Mouse (Mus musculus) right cerebral cortex, postnatal 36 days (tissue): ENCODE measurements around the gene Ldb3.

Experiments used
- DNase-seq, 2 experiments: peaks; one replicate each; pipeline ENCODE4 v3.0.0; 2022; ENCODE audit warnings: low spot score in 2 of 2, mixed read lengths in 1 of 2

The Ldb3 gene

GRCm38 (mm10) chr14:34511901-34512300 lies 76.6 kb downstream of the Ldb3 start:
- DNase-seq: no peak

DNA sequence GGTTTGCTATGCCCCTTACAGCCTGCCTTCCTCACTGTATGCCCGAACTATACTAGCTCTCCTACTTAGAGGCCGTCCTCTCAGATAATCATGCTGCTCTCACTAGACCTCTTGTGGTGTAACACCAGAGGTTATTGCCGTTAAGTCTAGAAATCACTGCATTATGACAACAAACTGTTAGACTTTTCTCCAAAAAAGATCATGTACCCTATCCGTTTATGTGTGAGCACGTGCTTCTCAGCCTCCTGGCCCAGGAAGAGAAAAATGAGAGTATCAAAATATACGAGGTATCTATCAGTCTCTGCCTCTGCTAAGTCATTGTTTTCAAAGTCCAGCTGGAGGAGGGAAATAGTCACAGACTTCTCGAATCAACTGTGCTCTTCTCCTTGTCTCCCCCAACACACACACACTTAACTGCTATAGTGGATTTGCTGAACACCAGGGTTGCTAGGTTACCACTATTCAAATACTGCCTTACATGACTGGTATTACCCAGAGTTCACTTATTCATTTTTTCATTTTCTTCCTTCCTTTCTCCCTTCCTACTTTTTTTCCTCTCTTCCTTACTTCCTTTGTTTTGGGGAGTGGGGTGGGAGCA lies 79.5 kb downstream of the Ldb3 start:
- DNase-seq: no peak

- DNase-seq: no peak
Measured at GRCm38 (mm10) chr14:34508187-34508840, 80.2 kb downstream of the Ldb3 start.

DNA sequence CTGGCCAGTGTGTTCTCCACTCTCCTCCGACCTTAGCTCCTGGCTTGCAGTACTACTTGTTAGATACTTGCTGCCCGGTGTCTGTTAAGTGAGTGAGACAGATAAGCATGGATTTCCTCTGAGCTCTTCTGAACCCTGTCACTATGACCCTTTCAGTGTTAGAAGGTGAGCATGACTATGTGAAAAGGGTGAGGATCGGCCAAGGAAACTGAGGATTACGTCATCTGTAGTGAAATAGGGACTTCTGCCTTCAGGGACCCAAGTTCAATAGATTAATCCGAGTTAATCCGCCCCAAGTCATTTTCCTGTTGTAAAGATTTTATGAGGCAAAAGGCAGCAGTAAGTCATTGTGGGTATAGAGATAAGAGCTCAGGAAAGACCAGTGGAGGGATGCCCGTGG lies 83.2 kb downstream of the Ldb3 start:
- DNase-seq: no peak

- no peak for DNase-seq
Measured at GRCm38 (mm10) chr14:34504377-34504776, 84.1 kb downstream of the Ldb3 start.

GRCm38 (mm10) chr14:34503759-34504158 lies 84.7 kb downstream of the Ldb3 start:
- DNase-seq: no peak

DNA sequence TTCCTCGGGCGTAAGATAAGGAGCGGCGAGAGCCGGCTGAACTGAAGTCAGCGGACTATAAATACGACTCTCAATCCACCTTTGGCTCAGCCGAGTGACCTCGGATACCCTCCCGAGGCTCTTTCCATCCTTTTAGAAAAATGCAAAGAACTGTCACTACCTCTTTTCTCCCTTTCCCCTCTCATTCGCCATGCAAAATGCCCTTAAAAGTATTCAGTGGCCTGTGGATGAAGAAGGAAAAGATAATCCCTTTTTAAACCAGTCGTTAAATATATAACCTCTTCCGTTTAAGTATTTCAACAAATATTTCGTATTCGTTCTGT lies 85.2 kb downstream of the Ldb3 start, which contains the start of gene Bmpr1a:
TSS of gene Bmpr1a (minus strand) at position 17 of the 323 bp plus-strand sequence.
- DNase-seq: no peak

- DNase-seq: peak; percentile 79
Measured at GRCm38 (mm10) chr14:34502475-34503324, 85.8 kb downstream of the Ldb3 start.

DNA sequence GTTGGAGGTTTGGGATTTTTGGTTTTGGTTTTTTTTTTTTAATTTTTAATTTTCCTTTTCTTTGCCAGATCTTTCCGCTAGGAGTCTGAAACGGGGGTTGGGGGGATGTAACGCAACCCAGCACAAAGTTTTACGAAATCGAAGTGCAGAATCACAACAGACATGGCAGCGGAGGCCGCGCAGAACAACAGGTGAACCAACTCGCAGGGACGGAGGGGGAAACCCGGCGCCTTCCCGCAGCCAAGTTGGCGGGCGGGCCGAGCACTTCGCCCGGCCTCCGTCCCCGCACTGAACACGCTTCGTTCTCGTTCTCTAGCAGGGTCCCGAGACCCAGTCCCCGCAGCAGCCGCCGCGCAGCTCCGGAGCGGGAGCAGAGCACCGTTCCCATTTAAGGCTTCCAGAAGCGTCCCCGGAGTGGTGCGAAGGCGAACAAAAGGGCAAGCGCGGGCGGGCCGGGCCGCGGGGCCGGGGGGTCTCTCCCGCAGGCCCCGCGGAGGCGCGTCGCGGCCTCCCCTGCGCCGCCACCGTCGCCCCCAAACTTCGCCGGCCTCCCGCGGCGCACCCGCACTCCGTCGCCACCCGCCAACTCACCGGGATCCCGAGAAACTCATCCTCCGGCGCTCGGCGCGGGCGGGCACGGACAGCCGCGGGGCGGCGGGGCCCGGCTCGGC lies 86.5 kb downstream of the Ldb3 start:
- DNase-seq: peak; percentile 25 to 32

GRCm38 (mm10) chr14:34501447-34501803 lies 87.1 kb downstream of the Ldb3 start:
- DNase-seq: no peak

DNA sequence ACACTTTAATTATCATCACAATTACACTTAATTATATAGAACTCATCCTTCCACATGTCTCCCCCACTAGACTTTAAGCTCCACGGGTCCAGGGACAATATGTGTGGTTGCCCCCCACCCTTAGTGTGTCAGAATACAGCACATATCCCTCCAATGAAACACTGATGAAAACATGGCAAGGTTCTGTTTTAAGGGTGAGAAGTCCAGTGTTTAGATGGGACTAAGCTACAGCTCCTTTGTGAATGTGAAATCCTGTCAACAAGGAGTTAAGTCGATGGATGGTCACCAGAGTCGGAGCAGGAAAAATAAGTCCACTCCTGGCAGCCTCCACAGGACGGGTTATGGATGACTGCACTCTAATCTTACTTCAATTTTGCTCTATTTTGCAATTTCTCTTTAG lies 88.2 kb downstream of the Ldb3 start:
- no peak for DNase-seq

- no peak for DNase-seq
Measured at GRCm38 (mm10) chr14:34499664-34500063, 88.8 kb downstream of the Ldb3 start.

- no peak for DNase-seq
Measured at GRCm38 (mm10) chr14:34497346-34497745, 91.1 kb downstream of the Ldb3 start.

GRCm38 (mm10) chr14:34493682-34494081 lies 94.8 kb downstream of the Ldb3 start:
- no peak for DNase-seq

GRCm38 (mm10) chr14:34492688-34493087 lies 95.8 kb downstream of the Ldb3 start:
- DNase-seq: no peak

DNA sequence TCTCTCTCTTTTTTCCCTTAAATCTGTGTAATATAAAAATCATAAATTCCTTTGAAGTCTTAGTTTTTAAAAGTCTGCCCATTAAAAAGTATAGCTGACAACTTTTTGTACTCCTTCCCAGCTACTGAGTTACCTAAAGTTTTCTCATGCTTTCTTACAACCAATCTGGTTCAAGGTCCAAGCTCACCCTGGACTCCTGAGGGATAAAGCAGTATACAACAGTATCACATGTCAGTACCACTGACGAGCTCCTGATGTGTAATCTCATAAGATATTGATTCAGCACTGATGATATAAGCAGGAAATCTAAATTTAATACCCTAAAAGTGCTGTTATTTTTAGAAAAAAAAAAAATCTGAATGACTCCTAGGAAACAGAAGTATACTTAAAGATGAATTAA lies 97.5 kb downstream of the Ldb3 start:
- DNase-seq: no peak

GRCm38 (mm10) chr14:34489928-34490327 lies 98.6 kb downstream of the Ldb3 start:
- DNase-seq: no peak

- DNase-seq: no peak
Measured at GRCm38 (mm10) chr14:34486169-34486568, 102.3 kb downstream of the Ldb3 start.

- DNase-seq: no peak
Measured at GRCm38 (mm10) chr14:34483469-34484341, 104.8 kb downstream of the Ldb3 start.
